Mouse (Mus musculus) stomach, embryonic 14.5 days (tissue): ENCODE results near the gene Wnk3. TPM values are rescaled to one million over a fixed set of nuclear protein-coding genes. Genes with fewer than 3 reads are reported as not detected.
A peak's percentile ranks its signal among the peaks of the same experiment; 100 is the strongest.

Experiments
- ATAC-seq: fragments of 200-750 bp; cut with Nextera tagmentation; 2 replicates; pipeline ENCODE4 v1.8.0; 2017; ENCODE audit warnings: low read depth, moderate TSS enrichment; ENCODE audit not compliant: insufficient number of reproducible peaks, insufficient read depth, low FRiP score
- H3K27ac ChIP-seq: fragments of 300-500 bp; sonication (generic); 2 replicates; pipeline ENCODE4 v1.5.1; 2014; ENCODE audit warnings: mild to moderate bottlenecking, low read length, moderate library complexity, mixed read lengths
- H3K27me3 ChIP-seq: fragments of 300-500 bp; sonication (generic); 2 replicates; pipeline ENCODE4 v1.6.1; 2014; ENCODE audit warnings: low read length, control low read depth, mixed read lengths; ENCODE audit not compliant: control insufficient read depth, insufficient read depth
- H3K36me3 ChIP-seq: fragments of 300-500 bp; sonication (generic); 2 replicates; pipeline ENCODE4 v1.6.1; 2014; ENCODE audit warnings: mild to moderate bottlenecking, control low read depth, low read length, moderate library complexity, mixed read lengths; ENCODE audit not compliant: control insufficient read depth, insufficient read depth
- H3K4me1 ChIP-seq: fragments of 300-500 bp; sonication (generic); 2 replicates; pipeline ENCODE4 v1.6.1; 2014; ENCODE audit warnings: low read length, control low read depth, mixed read lengths; ENCODE audit not compliant: control insufficient read depth, insufficient read depth
- H3K4me2 ChIP-seq: fragments of 300-500 bp; sonication (generic); replicated peaks from 2 replicates; pipeline ENCODE4 v1.6.1; 2014; ENCODE audit warnings: low read depth, low read length, control low read depth
- H3K4me3 ChIP-seq: fragments of 300-500 bp; sonication (generic); 2 replicates; pipeline ENCODE4 v1.5.1; 2014; ENCODE audit warnings: low read depth, low read length, control low read depth
- H3K9ac ChIP-seq: fragments of 300-500 bp; sonication (generic); replicated peaks from 2 replicates; pipeline ENCODE4 v1.6.1; 2014; ENCODE audit warnings: low read depth, mild to moderate bottlenecking, control low read depth, low read length, moderate library complexity, mixed read lengths
- H3K9me3 ChIP-seq: fragments of 300-500 bp; sonication (generic); 2 replicates; pipeline ENCODE4 v1.6.1; 2016; ENCODE audit warnings: low read depth, low read length, control low read depth; ENCODE audit not compliant: control insufficient read depth
- WGBS: fragments of 180-500 bp; shearing (Covaris S2); extraction: QIAGEN DNeasy Blood & Tissue Kit; methylation state at CpG from one replicate; pipeline ENCODE4 v1.1.7; 2014; 5-methylcytosine and 5-hydroxymethylcytosine counted together
- polyA plus RNA-seq: library from polyadenylated mRNA; unstranded; fragments of >200 nt; fragmentation: Nextera tagmentation; extraction: Ambion mirVana; gene quantifications from 2 replicates; pipeline ENCODE4 v1.2.1, GENCODE M21; 2014

Gene Wnk3
- polyA plus RNA-seq, 1 experiment from 2014 or later, result 4.8 TPM

- H3K9me3 ChIP-seq, result no peaks in the 10 kb centered on the region
- no peaks in the 10 kb centered on the region for H3K36me3 ChIP-seq
- no peak for ATAC-seq
- no peak overlapping the region for H3K27ac ChIP-seq
- no peaks in the 10 kb centered on the region for H3K27me3 ChIP-seq
- 72% methylated on average over 4 of the region's 4 CpGs for WGBS
- no peak overlapping the region for H3K9ac ChIP-seq
- no peaks in the 10 kb centered on the region for H3K4me1 ChIP-seq
- H3K4me2 ChIP-seq, result no peak overlapping the region
- no peak overlapping the region for H3K4me3 ChIP-seq
Observed at GRCm38 (mm10) chrX:151337804-151338203, 139.9 kb downstream of the Wnk3 start.

DNA sequence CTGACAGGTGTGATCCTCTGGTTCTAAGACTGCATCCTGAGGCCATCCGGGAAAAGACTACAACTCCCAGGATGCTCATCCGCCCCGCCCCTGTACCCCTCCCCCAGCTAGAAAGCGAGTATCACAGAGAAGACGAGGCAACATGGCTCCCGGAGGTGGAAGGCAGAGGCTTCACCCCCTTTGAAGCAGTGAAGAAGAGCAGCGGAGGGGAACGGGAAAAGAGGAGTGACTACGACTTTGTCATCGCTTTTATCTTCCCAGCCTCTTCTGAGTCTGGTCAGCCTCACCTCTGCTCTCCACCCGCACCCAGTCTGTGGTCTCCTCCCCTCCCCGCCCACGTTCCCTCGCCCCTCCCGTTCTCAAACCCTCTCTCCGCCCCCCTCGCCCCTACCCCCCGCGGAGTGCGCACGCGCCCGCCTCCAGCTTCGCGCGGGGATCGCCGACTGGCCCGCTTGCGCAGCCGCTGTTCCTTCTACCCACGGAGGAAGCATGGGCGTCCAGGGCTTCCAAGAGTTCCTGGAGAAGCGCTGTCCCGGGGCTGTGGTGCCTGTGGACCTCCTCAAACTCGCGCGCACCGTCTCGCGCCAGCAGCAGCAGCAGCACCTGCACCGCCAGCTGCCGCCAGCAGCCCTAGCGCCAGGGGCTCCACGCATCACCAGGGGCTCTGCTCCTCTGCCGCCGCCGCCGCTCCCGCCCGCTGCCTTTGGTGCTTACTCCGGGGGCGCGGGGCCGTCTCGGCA lies 146.1 kb downstream of the Wnk3 start, which contains the start of gene Fam120c:
Gene Fam120c, plus strand, starts transcription at position 415 of the 740 bp plus-strand sequence.
- no peaks in the 10 kb centered on the region for H3K9me3 ChIP-seq
- ATAC-seq, result peak; percentile 92
- peak within 1 kb of the TSS; percentile 75; the same call in 1 of the 2 replicates for H3K27ac ChIP-seq
- H3K4me1 ChIP-seq, result no peaks in the 10 kb centered on the region
- no peaks in the 10 kb centered on the region for H3K27me3 ChIP-seq
- H3K4me3 ChIP-seq, result peak within 1 kb of the TSS; percentile 57
- peak within 1 kb of the TSS; percentile 64 for H3K9ac ChIP-seq
- H3K36me3 ChIP-seq, result no peaks in the 10 kb centered on the region
- peak within 1 kb of the TSS; percentile 57 for H3K4me2 ChIP-seq
- 14% methylated on average over 50 of the region's 56 CpGs for WGBS

DNA sequence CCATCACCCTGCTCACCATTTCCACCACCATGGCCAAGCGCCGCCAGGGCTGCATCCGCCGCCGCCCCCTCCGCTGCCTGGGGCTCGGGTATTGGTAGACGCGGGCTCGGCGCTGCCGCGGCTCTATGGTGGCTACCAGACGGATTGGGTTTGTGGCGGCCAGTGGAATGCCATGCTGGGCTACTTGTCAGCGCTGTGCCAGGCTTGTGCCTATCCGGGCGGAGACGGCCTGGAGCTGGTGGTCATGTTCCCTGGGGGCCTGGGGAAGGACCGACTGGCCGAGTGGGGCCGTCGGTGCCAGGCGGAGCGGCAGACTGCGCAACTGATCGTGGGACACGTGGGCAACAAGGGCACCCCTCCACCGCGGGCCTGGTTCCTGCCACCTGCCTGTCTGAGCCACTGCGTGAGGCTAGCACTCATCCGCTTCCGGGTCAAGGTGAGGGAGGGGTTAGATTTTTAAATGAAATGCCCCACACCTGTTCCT lies 146.7 kb downstream of the Wnk3 start:
- Histone ChIP-seq H3K4me2 (peak overlapping the region; percentile 57), H3K4me1 (no peaks in the 10 kb centered on the region), H3K9me3 (no peaks in the 10 kb centered on the region), H3K4me3 (peak overlapping the region; percentile 57), H3K27me3 (no peaks in the 10 kb centered on the region), H3K36me3 (no peaks in the 10 kb centered on the region), H3K9ac (peak overlapping the region; percentile 64), H3K27ac (peak overlapping the region; percentile 75; the same call in 1 of the 2 replicates)
- peak; percentile 62 for ATAC-seq
- WGBS, result 26% methylated on average over 29 of the region's 33 CpGs

DNA sequence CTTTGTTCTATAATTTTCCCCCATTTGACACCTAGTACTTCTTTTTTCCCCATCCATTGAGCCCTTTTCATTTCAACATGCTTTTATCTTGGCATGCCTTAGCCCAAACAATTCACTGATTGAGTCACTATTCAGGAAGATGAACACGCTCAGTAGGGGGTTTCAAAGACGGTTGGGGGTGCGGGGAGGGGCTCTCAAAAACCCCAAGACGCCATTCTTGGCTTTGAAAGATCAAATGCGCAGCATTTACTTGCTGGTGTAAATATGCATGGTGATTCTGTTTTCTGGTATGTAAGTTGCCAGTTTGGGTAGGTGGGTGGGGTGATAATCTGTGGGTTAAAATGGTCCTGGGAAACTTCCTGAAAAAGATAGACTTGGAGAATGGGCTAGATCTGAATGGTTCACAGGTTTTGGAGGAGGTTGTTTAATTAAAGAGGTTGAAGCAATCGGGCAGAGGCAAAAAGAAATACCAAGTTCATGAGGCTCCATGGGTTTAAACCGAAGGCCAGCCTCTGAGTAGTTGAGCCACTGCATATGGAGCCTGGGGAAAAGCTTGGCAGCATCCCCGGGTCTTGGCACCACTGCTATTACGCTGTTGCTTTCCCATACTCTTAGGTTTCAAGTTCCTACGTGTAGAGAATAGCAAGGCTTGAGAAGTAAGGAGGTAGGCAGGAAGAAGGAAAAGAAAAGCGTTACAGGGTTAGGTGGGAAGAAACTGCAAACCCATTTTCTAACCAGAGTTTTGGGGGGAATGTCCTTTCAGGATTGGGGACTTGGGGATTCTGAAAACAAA lies 147.7 kb downstream of the Wnk3 start:
- no peak overlapping the region for H3K27ac ChIP-seq
- ATAC-seq, result no peak
- peak overlapping the region; percentile 57 for H3K4me2 ChIP-seq
- WGBS, result 38% methylated on average over 11 of the region's 11 CpGs
- H3K27me3 ChIP-seq, result no peaks in the 10 kb centered on the region
- no peaks in the 10 kb centered on the region for H3K4me1 ChIP-seq
- H3K4me3 ChIP-seq, result peak overlapping the region; percentile 57
- H3K9ac ChIP-seq, result no peak overlapping the region
- no peaks in the 10 kb centered on the region for H3K36me3 ChIP-seq
- H3K9me3 ChIP-seq, result no peaks in the 10 kb centered on the region

- no peak overlapping the region for H3K9ac ChIP-seq
- no peak overlapping the region for H3K27ac ChIP-seq
- no peaks in the 10 kb centered on the region for H3K27me3 ChIP-seq
- no peak overlapping the region for H3K4me2 ChIP-seq
- H3K4me3 ChIP-seq, result no peak overlapping the region
- no peak for ATAC-seq
- no peaks in the 10 kb centered on the region for H3K9me3 ChIP-seq
- H3K36me3 ChIP-seq, result no peaks in the 10 kb centered on the region
- H3K4me1 ChIP-seq, result no peaks in the 10 kb centered on the region
Observed at GRCm38 (mm10) chrX:151347278-151347677, 149.4 kb downstream of the Wnk3 start.

GRCm38 (mm10) chrX:151349322-151349721 lies 151.4 kb downstream of the Wnk3 start:
- H3K27me3 ChIP-seq, result no peaks in the 10 kb centered on the region
- H3K9me3 ChIP-seq, result no peaks in the 10 kb centered on the region
- no peak for ATAC-seq
- WGBS, result 81% methylated on average over 5 of the region's 5 CpGs
- H3K4me1 ChIP-seq, result no peaks in the 10 kb centered on the region
- H3K4me2 ChIP-seq, result no peak overlapping the region
- H3K4me3 ChIP-seq, result no peak overlapping the region
- H3K27ac ChIP-seq, result no peak overlapping the region
- no peak overlapping the region for H3K9ac ChIP-seq
- no peaks in the 10 kb centered on the region for H3K36me3 ChIP-seq

Other genes with a start within 250 kb of the Wnk3 start
- gene Gnl3l, start 180.8 kb upstream of the Wnk3 start, polyA plus RNA-seq, result 28.1 and 29.4 TPM in 2 replicates
- gene Fgd1, start 151.9 kb upstream of the Wnk3 start, polyA plus RNA-seq, result 11.5 and 13.1 TPM in 2 replicates
- gene Tsr2, start 101.5 kb upstream of the Wnk3 start, polyA plus RNA-seq, result 34.2 and 37.1 TPM in 2 replicates
- gene Fam120c, start 146.1 kb downstream of the Wnk3 start, polyA plus RNA-seq, result 4.7 TPM in 2 replicates